Mouse (Mus musculus) myocyte (in vitro differentiated cells): Measurements from ENCODE around the gene Abhd12.

Experiments used
- MYOG ChIP-seq, 3 experiments: IDR thresholded peaks; one replicate each; pipeline ENCODE4 v1.6.1; 2011; ENCODE audit warnings: control low read depth in 2 of 3, low read depth in 2 of 3, mild to moderate bottlenecking in 2 of 3; ENCODE audit not compliant: insufficient read length in 2 of 3, control insufficient read depth in 1 of 3, insufficient read depth in 1 of 3
- POLR2A ChIP-seq: IDR thresholded peaks from one replicate; pipeline ENCODE4 v1.6.1; 2011; ENCODE audit warnings: low read depth, mild to moderate bottlenecking, control low read depth, moderate library complexity; ENCODE audit not compliant: insufficient read length
- SRF ChIP-seq: IDR thresholded peaks from one replicate; pipeline ENCODE4 v1.6.1; 2011; ENCODE audit warnings: low read depth; ENCODE audit not compliant: control insufficient read depth, insufficient read length

GRCm38 (mm10) chr2:150886315-150886714 is 18.2 kb downstream of the Abhd12 start:
- TF ChIP-seq MYOG (IDR thresholded peaks at IDR 0.05; ENCODE audit: control insufficient read depth in 1 of 3, insufficient read depth in 1 of 3, insufficient read length in 2 of 3, low read depth in 2 of 3) (no peak), POLR2A (no peak), SRF (no peak)
